Comparison of ENCODE assay signal across 19 mouse cellular contexts in the genomic region with DNA sequence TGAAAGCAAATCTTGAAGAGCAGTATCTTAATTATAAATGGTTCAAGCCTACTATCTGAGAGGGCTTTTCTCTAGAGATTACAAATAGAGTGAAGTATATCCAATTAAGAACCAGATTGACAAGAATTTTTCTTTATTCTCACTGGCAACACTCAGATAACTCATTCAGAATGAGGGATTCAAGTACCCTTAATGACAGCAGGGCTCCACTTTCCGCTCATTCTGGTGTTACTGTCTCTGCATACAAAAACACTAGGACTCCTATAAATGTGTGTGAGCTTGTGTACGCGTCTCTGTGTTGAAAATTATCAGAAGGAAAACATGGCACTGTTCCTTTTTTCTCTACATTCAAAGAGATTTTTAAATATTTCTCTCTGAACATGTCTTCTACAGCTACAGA.
A peak's percentile ranks its signal among the peaks of the same experiment; 100 is the strongest.
DNase-seq lines count a peak whose midpoint lies in the region; ATAC-seq and TF ChIP-seq lines count a peak whose summit lies in the region.
"Had no signal": no experiment of that assay in that cellular context is flagged by ENCODE, and none has a peak within 500 bp of the region (broad histone marks: within the 10 kb centered on the region; RNA-seq: fewer than 3 reads in every experiment).

No protein-coding gene starts in this region.

- ATAC-seq in forebrain, embryonic 14.5 days, result peak; percentile 50; the same call in 1 of the 2 replicates
- ATAC-seq in forebrain, embryonic 11.5 days (replicated peaks; ENCODE audit: low FRiP score), result no peak
- no peak for ATAC-seq in forebrain, postnatal 0 days
- ATAC-seq in forebrain, embryonic 15.5 days (replicated peaks), result no peak
- ATAC-seq in midbrain, embryonic 15.5 days (replicated peaks), result 0 out of 2 replicates have a peak, but pooled peaks have one; percentile 27
- no peak for ATAC-seq in midbrain, postnatal 0 days (ENCODE audit: low FRiP score)

- no peak overlapping the region for H3K27ac ChIP-seq in forebrain, embryonic 14.5 days (ENCODE audit: low read depth, low read length)
- no peak overlapping the region for H3K27ac ChIP-seq in forebrain, embryonic 11.5 days (ENCODE audit: low read depth, low read length)
- no peak overlapping the region for H3K27ac ChIP-seq in forebrain, postnatal 0 days (ENCODE audit: low read depth, low read length)
- H3K27ac ChIP-seq in forebrain, embryonic 15.5 days (replicated peaks), result no peak overlapping the region
- H3K27ac ChIP-seq in midbrain, embryonic 15.5 days, result no peak overlapping the region
- H3K27ac ChIP-seq in midbrain, postnatal 0 days (ENCODE audit: low read depth, low read length), result no peak overlapping the region
- H3K27ac ChIP-seq: embryonic facial prominence, embryonic 13.5 days; embryonic facial prominence, embryonic 15.5 days had no signal

- H3K27me3 ChIP-seq in forebrain, embryonic 14.5 days (replicated peaks; ENCODE audit: control insufficient read depth, insufficient read depth, low read length), result no peaks in the 10 kb centered on the region
- no peaks in the 10 kb centered on the region for H3K27me3 ChIP-seq in forebrain, embryonic 11.5 days (ENCODE audit: control insufficient read depth, insufficient read depth, low read length)
- H3K27me3 ChIP-seq in forebrain, postnatal 0 days (ENCODE audit: insufficient read depth, low read length), result no peaks in the 10 kb centered on the region
- no peaks in the 10 kb centered on the region for H3K27me3 ChIP-seq in forebrain, embryonic 15.5 days
- H3K27me3 ChIP-seq in midbrain, embryonic 15.5 days (replicated peaks), result no peaks in the 10 kb centered on the region
- no peaks in the 10 kb centered on the region for H3K27me3 ChIP-seq in midbrain, postnatal 0 days (ENCODE audit: insufficient read depth, low read length)
- H3K27me3 ChIP-seq: embryonic facial prominence, embryonic 13.5 days; embryonic facial prominence, embryonic 15.5 days had no signal

- no peaks in the 10 kb centered on the region for H3K4me1 ChIP-seq in forebrain, embryonic 14.5 days (ENCODE audit: control insufficient read depth, insufficient read depth, low read length)
- H3K4me1 ChIP-seq in forebrain, embryonic 11.5 days (replicated peaks; ENCODE audit: control insufficient read depth, insufficient read depth, low read length), result no peaks in the 10 kb centered on the region
- H3K4me1 ChIP-seq in forebrain, postnatal 0 days (ENCODE audit: insufficient read depth), result no peaks in the 10 kb centered on the region
- 0 out of 2 replicates have a peak, but pooled peaks cover 3% of the 10 kb centered on the region for H3K4me1 ChIP-seq in forebrain, embryonic 15.5 days
- H3K4me1 ChIP-seq in midbrain, embryonic 15.5 days, result no peaks in the 10 kb centered on the region
- H3K4me1 ChIP-seq in midbrain, postnatal 0 days (ENCODE audit: insufficient read depth, low read length), result no peaks in the 10 kb centered on the region
- H3K4me1 ChIP-seq: embryonic facial prominence, embryonic 13.5 days; embryonic facial prominence, embryonic 15.5 days had no signal

- no peak overlapping the region for H3K4me2 ChIP-seq in forebrain, embryonic 14.5 days (ENCODE audit: low read length)
- H3K4me2 ChIP-seq in forebrain, embryonic 11.5 days (ENCODE audit: low read depth, low read length, severe bottlenecking), result no peak overlapping the region
- H3K4me2 ChIP-seq in forebrain, postnatal 0 days (ENCODE audit: low read depth), result no peak overlapping the region
- no peak overlapping the region for H3K4me2 ChIP-seq in forebrain, embryonic 15.5 days (replicated peaks)
- H3K4me2 ChIP-seq in midbrain, embryonic 15.5 days, result no peak overlapping the region
- H3K4me2 ChIP-seq in midbrain, postnatal 0 days (ENCODE audit: low read depth, low read length, poor library complexity, severe bottlenecking), result no peak overlapping the region
- H3K4me2 ChIP-seq: embryonic facial prominence, embryonic 13.5 days; embryonic facial prominence, embryonic 15.5 days had no signal

- H3K36me3 ChIP-seq in forebrain, embryonic 14.5 days (ENCODE audit: control insufficient read depth, insufficient read depth, low read length), result no peaks in the 10 kb centered on the region
- no peaks in the 10 kb centered on the region for H3K36me3 ChIP-seq in forebrain, embryonic 11.5 days (ENCODE audit: control insufficient read depth, insufficient read depth, low read length)
- no peaks in the 10 kb centered on the region for H3K36me3 ChIP-seq in forebrain, postnatal 0 days (ENCODE audit: insufficient read depth)
- H3K36me3 ChIP-seq in forebrain, embryonic 15.5 days, result no peaks in the 10 kb centered on the region
- H3K36me3 ChIP-seq in midbrain, embryonic 15.5 days (replicated peaks), result no peaks in the 10 kb centered on the region
- H3K36me3 ChIP-seq in midbrain, postnatal 0 days (ENCODE audit: insufficient read depth, low read length), result no peaks in the 10 kb centered on the region
- H3K36me3 ChIP-seq: embryonic facial prominence, embryonic 13.5 days; embryonic facial prominence, embryonic 15.5 days had no signal

- H3K4me3 ChIP-seq in forebrain, embryonic 14.5 days (ENCODE audit: low read depth, low read length), result no peak overlapping the region
- no peak overlapping the region for H3K4me3 ChIP-seq in forebrain, embryonic 11.5 days (ENCODE audit: low read depth, low read length)
- no peak overlapping the region for H3K4me3 ChIP-seq in forebrain, postnatal 0 days (ENCODE audit: low read depth, low read length)
- no peak overlapping the region for H3K4me3 ChIP-seq in forebrain, embryonic 15.5 days
- H3K4me3 ChIP-seq in midbrain, embryonic 15.5 days, result no peak overlapping the region
- H3K4me3 ChIP-seq in midbrain, postnatal 0 days (ENCODE audit: low read depth, low read length), result no peak overlapping the region
- H3K4me3 ChIP-seq: embryonic facial prominence, embryonic 13.5 days; embryonic facial prominence, embryonic 15.5 days; erythroblast, embryonic 14.5 days had no signal

- no peak overlapping the region for H3K9ac ChIP-seq in forebrain, embryonic 14.5 days (ENCODE audit: low read length)
- H3K9ac ChIP-seq in forebrain, embryonic 11.5 days (ENCODE audit: low read length), result no peak overlapping the region
- H3K9ac ChIP-seq in forebrain, postnatal 0 days, result no peak overlapping the region
- no peak overlapping the region for H3K9ac ChIP-seq in forebrain, embryonic 15.5 days (replicated peaks)
- H3K9ac ChIP-seq in midbrain, embryonic 15.5 days, result no peak overlapping the region
- no peak overlapping the region for H3K9ac ChIP-seq in midbrain, postnatal 0 days (replicated peaks; ENCODE audit: low read length, poor library complexity, severe bottlenecking)
- H3K9ac ChIP-seq: embryonic facial prominence, embryonic 13.5 days; embryonic facial prominence, embryonic 15.5 days had no signal

- 60% methylated on average over 3 of the region's 3 CpGs for WGBS in forebrain, embryonic 14.5 days
- 74% methylated on average over 3 of the region's 3 CpGs for WGBS in forebrain, embryonic 11.5 days
- WGBS in forebrain, postnatal 0 days, result 35% methylated on average over 3 of the region's 3 CpGs
- 53% methylated on average over 3 of the region's 3 CpGs for WGBS in forebrain, embryonic 15.5 days
- 51% methylated on average over 3 of the region's 3 CpGs for WGBS in midbrain, embryonic 15.5 days
- WGBS in midbrain, postnatal 0 days, result 58% methylated on average over 3 of the region's 3 CpGs

- TF ChIP-seq CTCF in forebrain, postnatal 0 days (IDR thresholded peaks at IDR 0.05; ENCODE audit: low read depth), result no peak
- no peak for TF ChIP-seq CTCF in midbrain, postnatal 0 days (IDR thresholded peaks at IDR 0.05)

- no peaks in the 10 kb centered on the region for H3K9me3 ChIP-seq in forebrain, embryonic 14.5 days (replicated peaks; ENCODE audit: control insufficient read depth, low read length)
- no peaks in the 10 kb centered on the region for H3K9me3 ChIP-seq in forebrain, embryonic 11.5 days (ENCODE audit: control insufficient read depth, low read length)
- H3K9me3 ChIP-seq in forebrain, postnatal 0 days (ENCODE audit: low read length), result no peaks in the 10 kb centered on the region
- no peaks in the 10 kb centered on the region for H3K9me3 ChIP-seq in forebrain, embryonic 15.5 days
- no peaks in the 10 kb centered on the region for H3K9me3 ChIP-seq in midbrain, embryonic 15.5 days
- no peaks in the 10 kb centered on the region for H3K9me3 ChIP-seq in midbrain, postnatal 0 days (ENCODE audit: low read length)
- H3K9me3 ChIP-seq: embryonic facial prominence, embryonic 13.5 days; embryonic facial prominence, embryonic 15.5 days had no signal

- DNase-seq in forebrain, embryonic 14.5 days (ENCODE audit: low spot score), result peak; percentile 60
- DNase-seq in forebrain, embryonic 11.5 days (ENCODE audit: low spot score), result no peak
- DNase-seq in forebrain, postnatal 0 days, result peak; percentile 3
- no peak for DNase-seq in midbrain, postnatal 0 days (ENCODE audit: low spot score)
- DNase-seq in cerebellum, postnatal 36 days, result no peak
- DNase-seq: adrenal gland, adult 2 months; adrenal gland, postnatal 10 days; adrenal gland, postnatal 25 days; cerebellum, adult 11-12 months; cerebellum, adult 2 months; cerebellum, adult 9-10 months; cerebellum, postnatal 10 days; cerebellum, postnatal 25 days; embryo, embryonic 11 days had no signal

Comparison
In these comparisons a context has a peak if more than half of its experiments do, and no peak if none do; other contexts are left out.
1. ATAC-seq: peak in forebrain, embryonic 14.5 days (single experiment) and midbrain, embryonic 15.5 days (single experiment); none in forebrain, embryonic 11.5 days (single experiment), forebrain, postnatal 0 days (single experiment), forebrain, embryonic 15.5 days (single experiment) and midbrain, postnatal 0 days (single experiment).
2. DNase-seq: peak in forebrain, embryonic 14.5 days (single experiment) and forebrain, postnatal 0 days (single experiment); none in forebrain, embryonic 11.5 days (single experiment), midbrain, postnatal 0 days (single experiment) and cerebellum, postnatal 36 days (0 of 2).